Mouse (Mus musculus): ENCODE data around the gene Mettl1. TPM values are rescaled to one million over a fixed set of nuclear protein-coding genes. Genes with fewer than 3 reads are reported as not detected.

Mettl1 gene
- 65.5 and 66.9 TPM in 2 replicates for polyA plus RNA-seq (2015; fragmentation: Nextera tagmentation; extraction: Ambion mirVana)

GRCm38 (mm10) chr10:127041274-127041766, at the start of gene Mettl1, which contains the start of gene Eef1akmt3:
Gene Mettl1, plus strand, starts transcription at chr10:127041414.
Gene Eef1akmt3, minus strand, starts transcription at chr10:127041513.
- peaks cover 12% of the 10 kb centered on the region for H3K27me3 ChIP-seq
- H3K4me2 ChIP-seq (replicated peaks), result peak within 1 kb of the TSS; percentile 97
- H3K4me3 ChIP-seq, result peak within 1 kb of the TSS; percentile 79
- under 1% methylated on average over 28 of the region's 28 CpGs for WGBS
- H3K9me3 ChIP-seq, result no peaks in the 10 kb centered on the region
- peak within 1 kb of the TSS; percentile 79 for H3K9ac ChIP-seq
- H3K36me3 ChIP-seq, result peaks cover 24% of the 10 kb centered on the region
- peak within 1 kb of the TSS; percentile 69 for H3K27ac ChIP-seq
- ATAC-seq (ENCODE audit: low FRiP score, low read depth), result peak; percentile 58
- H3K4me1 ChIP-seq, result peaks cover 19% of the 10 kb centered on the region

DNA sequence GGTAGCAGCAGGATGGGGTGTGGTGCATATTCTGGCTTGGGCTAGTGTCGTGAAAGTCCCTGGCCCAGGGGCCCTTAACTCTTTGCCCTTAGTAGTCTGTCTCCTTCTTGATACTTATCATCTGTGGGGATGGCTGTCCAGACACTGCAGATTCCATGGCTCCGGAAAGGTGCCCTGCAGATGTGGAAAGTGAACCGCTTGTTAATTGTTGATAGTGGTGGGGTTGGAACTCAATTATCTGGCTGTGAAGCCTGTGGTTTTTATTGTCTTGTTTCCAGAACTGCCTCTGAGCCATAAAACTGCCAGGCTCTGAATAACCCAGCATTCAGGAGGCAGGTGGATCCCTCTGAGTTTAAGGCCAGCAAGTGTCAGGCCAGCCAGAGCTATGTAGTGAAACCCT, 49.5 kb upstream of the Mettl1 start:
- Histone ChIP-seq H3K9me3 (no peaks in the 10 kb centered on the region), H3K4me2 (replicated peaks) (no peak overlapping the region), H3K4me3 (no peak overlapping the region), H3K9ac (no peak overlapping the region), H3K27me3 (no peaks in the 10 kb centered on the region), H3K27ac (no peak overlapping the region), H3K4me1 (peaks cover 48% of the 10 kb centered on the region), H3K36me3 (peaks cover 62% of the 10 kb centered on the region)
- 27% methylated on average over 3 of the region's 3 CpGs for WGBS
- no peak for ATAC-seq (ENCODE audit: low FRiP score, low read depth)

DNA sequence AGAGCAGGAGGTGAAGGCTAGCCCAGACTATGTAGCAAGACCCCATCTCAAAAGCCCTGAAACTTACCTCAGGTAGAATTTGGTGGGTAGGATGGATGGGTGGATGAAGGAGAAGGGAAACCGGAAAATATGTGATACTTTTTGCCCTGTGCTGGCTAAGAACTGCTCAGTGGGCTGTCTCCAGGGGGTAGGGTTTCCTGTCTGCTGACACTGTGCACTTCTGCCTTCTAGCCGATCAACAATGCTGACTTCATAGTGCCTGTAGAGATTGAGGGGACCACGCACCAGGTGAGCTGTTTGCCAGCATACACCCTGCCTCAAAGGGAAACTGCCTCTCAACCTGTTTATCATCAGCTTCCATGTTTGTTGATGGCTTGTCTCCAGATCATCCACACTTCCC, 47.6 kb upstream of the Mettl1 start:
- Histone ChIP-seq H3K4me1 (peaks cover 29% of the 10 kb centered on the region), H3K4me2 (replicated peaks) (no peak overlapping the region), H3K36me3 (peaks cover 73% of the 10 kb centered on the region), H3K9ac (no peak overlapping the region), H3K27me3 (no peaks in the 10 kb centered on the region), H3K4me3 (no peak overlapping the region), H3K27ac (no peak overlapping the region), H3K9me3 (no peaks in the 10 kb centered on the region)
- ATAC-seq (ENCODE audit: low FRiP score, low read depth), result no peak
- 90% methylated on average over 3 of the region's 3 CpGs for WGBS

GRCm38 (mm10) chr10:126997340-126998113, 43.7 kb upstream of the Mettl1 start:
- no peaks in the 10 kb centered on the region for H3K9me3 ChIP-seq
- H3K9ac ChIP-seq, result no peak overlapping the region
- no peaks in the 10 kb centered on the region for H3K4me1 ChIP-seq
- H3K27me3 ChIP-seq, result no peaks in the 10 kb centered on the region
- no peak overlapping the region for H3K4me3 ChIP-seq
- 63% methylated on average over 13 of the region's 13 CpGs for WGBS
- no peak overlapping the region for H3K4me2 ChIP-seq (replicated peaks)
- H3K27ac ChIP-seq, result no peak overlapping the region
- no peak for ATAC-seq (ENCODE audit: low FRiP score, low read depth)
- H3K36me3 ChIP-seq, result peaks cover 74% of the 10 kb centered on the region

- WGBS, result 88% methylated on average over 5 of the region's 5 CpGs
These were observed 40.7 kb upstream of the Mettl1 start, which contains the start of gene Avil for GRCm38 (mm10) chr10:127000529-127000928. Gene Avil, plus strand, starts transcription at chr10:127000709.

GRCm38 (mm10) chr10:127001297-127001696, 39.9 kb upstream of the Mettl1 start:
- Histone ChIP-seq H3K27me3 (no peaks in the 10 kb centered on the region), H3K4me2 (replicated peaks) (no peak overlapping the region), H3K27ac (no peak overlapping the region), H3K4me1 (no peaks in the 10 kb centered on the region), H3K4me3 (no peak overlapping the region), H3K36me3 (peaks cover 37% of the 10 kb centered on the region), H3K9ac (no peak overlapping the region), H3K9me3 (no peaks in the 10 kb centered on the region)
- no peak for ATAC-seq (ENCODE audit: low FRiP score, low read depth)
- 84% methylated on average over 9 of the region's 9 CpGs for WGBS

More at GRCm38 (mm10) chr10:127000529-127000928, 40.7 kb upstream of the Mettl1 start, which contains the start of gene Avil:
- no peak within 1 kb of the TSS for H3K9ac ChIP-seq
- no peak within 1 kb of the TSS for H3K4me3 ChIP-seq
- no peaks in the 10 kb centered on the region for H3K9me3 ChIP-seq
- no peaks in the 10 kb centered on the region for H3K27me3 ChIP-seq
- ATAC-seq (ENCODE audit: low FRiP score, low read depth), result no peak
- H3K4me1 ChIP-seq, result no peaks in the 10 kb centered on the region
- no peak within 1 kb of the TSS for H3K27ac ChIP-seq
- H3K4me2 ChIP-seq (replicated peaks), result no peak within 1 kb of the TSS
- peaks cover 44% of the 10 kb centered on the region for H3K36me3 ChIP-seq

DNA sequence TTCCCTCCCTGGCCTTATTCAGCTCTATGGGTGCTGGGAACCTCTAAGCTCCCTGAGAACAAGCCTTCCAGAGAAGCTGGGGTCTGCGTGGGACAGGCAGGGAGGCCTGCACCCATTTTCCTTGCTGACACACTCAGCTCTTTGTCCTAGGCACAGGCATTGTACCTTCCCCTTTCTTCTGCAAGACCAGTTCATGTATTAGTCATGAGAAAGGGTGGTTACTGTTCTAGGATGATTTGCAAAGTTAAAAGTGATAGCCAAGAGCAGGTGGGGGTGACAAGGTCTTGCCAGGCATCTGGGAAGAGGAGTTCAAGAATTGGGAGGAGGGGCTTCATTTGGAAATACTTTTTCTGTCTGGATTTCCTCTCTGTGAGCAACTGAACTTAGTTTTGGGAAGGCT, 39.2 kb upstream of the Mettl1 start:
- Histone ChIP-seq H3K27ac (no peak overlapping the region), H3K4me3 (no peak overlapping the region), H3K9ac (no peak overlapping the region), H3K27me3 (no peaks in the 10 kb centered on the region), H3K4me1 (no peaks in the 10 kb centered on the region), H3K9me3 (no peaks in the 10 kb centered on the region), H3K4me2 (replicated peaks) (no peak overlapping the region), H3K36me3 (peaks cover 36% of the 10 kb centered on the region)
- ATAC-seq (ENCODE audit: low FRiP score, low read depth), result no peak
- 88% methylated on average over 1 of the region's 1 CpGs for WGBS

DNA sequence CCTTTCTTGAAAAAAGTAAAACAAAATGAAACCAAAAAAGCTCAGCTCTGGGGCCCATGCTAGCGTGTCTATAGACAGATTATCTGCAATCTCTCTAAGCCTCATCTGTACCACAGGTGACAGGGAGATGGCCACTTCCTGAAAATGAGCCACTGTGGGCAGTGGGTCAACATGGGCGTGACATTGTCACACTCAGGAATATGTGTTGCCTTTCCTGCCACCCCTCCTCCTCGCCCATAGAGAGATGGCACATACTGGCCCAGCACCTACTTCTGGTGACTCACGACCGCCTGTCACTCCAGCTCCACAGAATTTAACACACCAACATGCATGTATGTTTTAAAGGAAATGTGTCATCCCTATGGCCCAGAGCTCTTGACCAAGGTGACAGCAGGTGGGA, 38.4 kb upstream of the Mettl1 start:
- no peak overlapping the region for H3K9ac ChIP-seq
- H3K27me3 ChIP-seq, result no peaks in the 10 kb centered on the region
- no peak overlapping the region for H3K4me3 ChIP-seq
- no peaks in the 10 kb centered on the region for H3K9me3 ChIP-seq
- H3K4me1 ChIP-seq, result no peaks in the 10 kb centered on the region
- ATAC-seq (ENCODE audit: low FRiP score, low read depth), result no peak
- no peak overlapping the region for H3K27ac ChIP-seq
- H3K4me2 ChIP-seq (replicated peaks), result no peak overlapping the region
- H3K36me3 ChIP-seq, result peaks cover 30% of the 10 kb centered on the region
- 90% methylated on average over 5 of the region's 5 CpGs for WGBS

DNA sequence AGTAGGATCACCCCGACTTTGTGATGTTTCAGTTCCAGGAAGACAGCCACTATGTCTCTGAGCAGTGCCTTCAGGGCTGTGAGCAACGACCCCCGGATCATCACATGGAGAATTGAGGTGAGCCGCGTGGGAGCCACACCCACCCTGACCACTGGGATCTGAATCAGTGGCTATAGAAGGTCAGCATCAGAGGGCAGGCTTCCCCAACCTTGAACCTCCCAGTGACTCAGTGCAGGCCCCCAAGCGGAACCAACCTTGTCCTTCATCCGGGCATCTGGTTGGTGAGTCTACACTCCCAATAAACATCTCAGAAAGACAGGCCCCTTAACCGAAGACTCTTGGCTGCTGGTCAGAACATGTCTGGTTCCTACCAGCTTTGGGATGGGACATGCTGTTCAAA, 37.9 kb upstream of the Mettl1 start:
- no peak overlapping the region for H3K9ac ChIP-seq
- no peak overlapping the region for H3K4me3 ChIP-seq
- H3K4me1 ChIP-seq, result no peaks in the 10 kb centered on the region
- H3K4me2 ChIP-seq (replicated peaks), result no peak overlapping the region
- H3K36me3 ChIP-seq, result peaks cover 24% of the 10 kb centered on the region
- 84% methylated on average over 8 of the region's 8 CpGs for WGBS
- no peaks in the 10 kb centered on the region for H3K9me3 ChIP-seq
- H3K27ac ChIP-seq, result no peak overlapping the region
- no peaks in the 10 kb centered on the region for H3K27me3 ChIP-seq
- ATAC-seq (ENCODE audit: low FRiP score, low read depth), result no peak

- H3K27ac ChIP-seq, result no peak overlapping the region
- WGBS, result 89% methylated on average over 7 of the region's 7 CpGs
- no peaks in the 10 kb centered on the region for H3K27me3 ChIP-seq
- no peaks in the 10 kb centered on the region for H3K4me1 ChIP-seq
- no peak for ATAC-seq (ENCODE audit: low FRiP score, low read depth)
- no peak overlapping the region for H3K9ac ChIP-seq
- peaks cover 19% of the 10 kb centered on the region for H3K36me3 ChIP-seq
- no peak overlapping the region for H3K4me3 ChIP-seq
- H3K9me3 ChIP-seq, result no peaks in the 10 kb centered on the region
- H3K4me2 ChIP-seq (replicated peaks), result no peak overlapping the region
These were observed 37.4 kb upstream of the Mettl1 start for GRCm38 (mm10) chr10:127003806-127004205.

DNA sequence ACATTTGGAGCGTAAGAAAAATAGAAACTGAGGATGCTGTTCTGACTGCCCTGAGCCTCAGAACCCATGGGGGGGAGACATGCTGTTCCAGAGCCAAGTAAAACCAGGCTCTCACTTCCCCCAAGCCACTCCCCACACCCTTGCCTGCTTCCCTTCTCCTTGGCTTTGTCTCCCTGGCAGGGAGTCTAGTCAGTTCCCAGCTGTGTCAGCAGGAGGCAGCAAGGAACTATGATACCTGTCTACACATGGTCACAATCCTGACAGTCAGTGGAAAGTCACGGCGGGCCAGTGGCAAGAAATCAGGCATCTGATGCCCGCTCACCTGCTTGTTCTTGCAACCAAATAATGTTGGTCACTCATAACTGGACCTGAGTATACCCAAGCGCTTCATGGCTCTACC, 24.7 kb upstream of the Mettl1 start:
- peak; percentile 72; the same call in 1 of the 2 replicates for ATAC-seq (ENCODE audit: low FRiP score, low read depth)
- Histone ChIP-seq H3K9me3 (no peaks in the 10 kb centered on the region), H3K9ac (no peak overlapping the region), H3K4me1 (peaks cover 21% of the 10 kb centered on the region), H3K4me3 (no peak overlapping the region), H3K27ac (no peak overlapping the region; the same call in 1 of the 2 replicates), H3K27me3 (no peaks in the 10 kb centered on the region), H3K36me3 (no peaks in the 10 kb centered on the region), H3K4me2 (replicated peaks) (peak overlapping the region; percentile 2; the same call in 1 of the 2 replicates)
- WGBS, result 45% methylated on average over 5 of the region's 5 CpGs

DNA sequence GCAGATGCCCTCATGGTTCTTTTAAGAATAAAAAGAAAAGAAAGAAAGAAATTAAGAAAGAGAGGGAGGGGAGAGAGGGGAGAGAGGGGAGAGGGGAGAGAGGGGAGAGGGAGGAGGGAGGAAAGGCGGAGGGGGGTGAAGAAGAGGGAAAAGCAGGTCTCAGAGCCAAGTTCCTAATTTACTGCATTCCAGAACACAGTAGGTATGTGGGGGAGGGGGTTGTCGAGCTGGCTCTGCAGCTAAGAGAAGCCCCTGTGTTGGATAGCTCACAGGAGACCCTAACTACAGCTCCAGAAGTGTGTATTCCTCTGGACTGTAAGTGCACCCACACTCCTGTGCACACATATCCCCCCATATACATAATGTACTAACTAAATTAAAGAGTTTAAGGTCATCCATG, 24.1 kb upstream of the Mettl1 start:
- ATAC-seq (ENCODE audit: low FRiP score, low read depth), result peak; percentile 68; the same call in 1 of the 2 replicates
- H3K4me2 ChIP-seq (replicated peaks), result peak overlapping the region; percentile 2; the same call in 1 of the 2 replicates
- no peak overlapping the region for H3K9ac ChIP-seq
- no peaks in the 10 kb centered on the region for H3K9me3 ChIP-seq
- H3K36me3 ChIP-seq, result peaks cover 5% of the 10 kb centered on the region
- H3K4me1 ChIP-seq, result peaks cover 21% of the 10 kb centered on the region
- H3K4me3 ChIP-seq, result no peak overlapping the region
- peak overlapping the region; percentile 10; the same call in 1 of the 2 replicates for H3K27ac ChIP-seq
- H3K27me3 ChIP-seq, result no peaks in the 10 kb centered on the region
- WGBS, result 19% methylated on average over 2 of the region's 2 CpGs
